Mouse (Mus musculus) megakaryocyte, embryonic 14.5 days (primary cell): ENCODE data around the gene Rad54l2.

Experiments
- FLI1 ChIP-seq: IDR thresholded peaks from 2 replicates; pipeline ENCODE4 v1.6.1; 2012; ENCODE audit warnings: low read length, inconsistent platforms, mixed read lengths
- GATA1 ChIP-seq: IDR thresholded peaks from 3 replicates; pipeline ENCODE4 v1.6.1; 2012; ENCODE audit warnings: mixed read lengths, low read length, inconsistent platforms, borderline replicate concordance

DNA sequence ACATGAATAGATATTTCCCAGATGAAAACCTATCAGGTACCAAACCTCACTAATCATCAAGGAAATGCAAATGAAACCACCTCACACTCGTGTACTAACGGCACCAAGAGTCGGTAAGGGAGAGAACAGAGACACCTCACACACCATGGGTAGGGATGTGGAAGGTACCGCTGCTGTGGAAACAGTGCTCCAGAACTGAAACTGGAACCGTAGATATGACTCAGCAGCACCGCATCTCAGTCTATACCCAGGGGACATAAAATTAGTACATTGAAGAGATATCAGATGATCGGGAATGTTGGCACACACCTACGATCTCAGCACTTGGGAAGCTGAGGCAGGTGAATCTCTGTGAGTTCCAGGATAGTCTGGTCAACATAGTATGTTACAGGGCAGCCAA lies 150.8 kb downstream of the Rad54l2 start:
- no peak for TF ChIP-seq GATA1
- TF ChIP-seq FLI1: no peak
